Mouse (Mus musculus) midbrain, embryonic 11.5 days (tissue): ENCODE measurements around the gene R3hdm1. TPM values are rescaled to one million over a fixed set of nuclear protein-coding genes. Genes with fewer than 3 reads are reported as not detected.

Experiments
- ATAC-seq: fragments of 200-750 bp; cut with Nextera tagmentation; 2 replicates; pipeline ENCODE4 v1.8.0; 2017; ENCODE audit warnings: moderate TSS enrichment, moderate library complexity; ENCODE audit not compliant: low FRiP score
- DNase-seq: peaks from one replicate; pipeline ENCODE4 v3.0.0; 2015; ENCODE audit warnings: low spot score; ENCODE audit errors: missing footprints
- H3K27ac ChIP-seq: fragments of 300-500 bp; sonication (generic); 2 replicates; pipeline ENCODE4 v1.5.1; 2014; ENCODE audit warnings: low read depth, low read length
- H3K27me3 ChIP-seq: fragments of 300-500 bp; sonication (generic); 2 replicates; pipeline ENCODE4 v1.6.1; 2014; ENCODE audit warnings: mild to moderate bottlenecking, low read length, moderate library complexity, mixed read lengths; ENCODE audit not compliant: control insufficient read depth, insufficient read depth
- H3K36me3 ChIP-seq: fragments of 300-500 bp; sonication (generic); 2 replicates; pipeline ENCODE4 v1.6.1; 2014; ENCODE audit warnings: mild to moderate bottlenecking, low read length, moderate library complexity, mixed read lengths; ENCODE audit not compliant: control insufficient read depth, insufficient read depth
- H3K4me1 ChIP-seq: fragments of 300-500 bp; sonication (generic); 2 replicates; pipeline ENCODE4 v1.6.1; 2014; ENCODE audit warnings: low read length; ENCODE audit not compliant: control insufficient read depth, insufficient read depth
- H3K4me2 ChIP-seq: fragments of 300-500 bp; sonication (generic); 2 replicates; pipeline ENCODE4 v1.6.1; 2014; ENCODE audit warnings: mild to moderate bottlenecking, moderate library complexity
- H3K4me3 ChIP-seq: fragments of 300-500 bp; sonication (generic); 2 replicates; pipeline ENCODE4 v1.5.1; 2014; ENCODE audit warnings: low read depth, low read length
- H3K9ac ChIP-seq: fragments of 300-500 bp; sonication (generic); 2 replicates; pipeline ENCODE4 v1.6.1; 2014; ENCODE audit warnings: low read length
- H3K9me3 ChIP-seq: fragments of 300-500 bp; sonication (generic); 2 replicates; pipeline ENCODE4 v1.6.1; 2016; ENCODE audit warnings: low read length; ENCODE audit not compliant: control insufficient read depth
- WGBS: fragments of 180-500 bp; shearing (Covaris S2); extraction: QIAGEN DNeasy Blood & Tissue Kit; methylation state at CpG from one replicate; pipeline ENCODE4 v1.1.7; 2014; 5-methylcytosine and 5-hydroxymethylcytosine counted together
- polyA plus RNA-seq: library from polyadenylated mRNA; unstranded; fragments of >200 nt; fragmentation: Nextera tagmentation; extraction: Ambion mirVana; gene quantifications from 2 replicates; pipeline ENCODE4 v1.2.1, GENCODE M21; 2014

The R3hdm1 gene
- 96.9 and 97.1 TPM in 2 replicates for polyA plus RNA-seq

- WGBS = under 1% methylated on average over 43 of the region's 43 CpGs
- peak; percentile 100 for DNase-seq
These were observed at the start of gene R3hdm1, which contains the start of gene Zranb3 for GRCm38 (mm10) chr1:128102641-128103461. R3hdm1 (plus strand) TSS chr1:128103301. Zranb3 (minus strand) TSS chr1:128103047.

GRCm38 (mm10) chr1:128057269-128057668 is 45.8 kb upstream of the R3hdm1 start:
- Histone ChIP-seq H3K36me3 (no peaks in the 10 kb centered on the region), H3K9me3 (no peaks in the 10 kb centered on the region), H3K27me3 (no peaks in the 10 kb centered on the region), H3K27ac (no peak overlapping the region), H3K4me3 (no peak overlapping the region), H3K9ac (no peak overlapping the region), H3K4me1 (no peaks in the 10 kb centered on the region), H3K4me2 (no peak overlapping the region)
- DNase-seq (no peak), ATAC-seq (no peak)
- 96% methylated on average over 4 of the region's 4 CpGs for WGBS

More at GRCm38 (mm10) chr1:128102641-128103461, at the start of gene R3hdm1, which contains the start of gene Zranb3:
- H3K4me3 ChIP-seq = peak within 1 kb of the TSS; percentile 92
- H3K9ac ChIP-seq = peak within 1 kb of the TSS; percentile 91
- no peaks in the 10 kb centered on the region for H3K27me3 ChIP-seq
- H3K9me3 ChIP-seq = no peaks in the 10 kb centered on the region
- H3K4me2 ChIP-seq = peak within 1 kb of the TSS; percentile 74
- peak within 1 kb of the TSS; percentile 93 for H3K27ac ChIP-seq
- peaks cover 6% of the 10 kb centered on the region for H3K4me1 ChIP-seq
- no peaks in the 10 kb centered on the region for H3K36me3 ChIP-seq
- ATAC-seq = peak; percentile 96

GRCm38 (mm10) chr1:128058625-128059024 is 44.5 kb upstream of the R3hdm1 start:
- Histone ChIP-seq H3K4me3 (no peak overlapping the region), H3K27ac (no peak overlapping the region), H3K4me1 (no peaks in the 10 kb centered on the region), H3K4me2 (no peak overlapping the region), H3K36me3 (no peaks in the 10 kb centered on the region), H3K9me3 (no peaks in the 10 kb centered on the region), H3K9ac (no peak overlapping the region), H3K27me3 (no peaks in the 10 kb centered on the region)
- DNase-seq (no peak), ATAC-seq (no peak)
- 96% methylated on average over 5 of the region's 5 CpGs for WGBS

GRCm38 (mm10) chr1:128060655-128061344 is 42.3 kb upstream of the R3hdm1 start:
- Histone ChIP-seq H3K27me3 (no peaks in the 10 kb centered on the region), H3K4me3 (no peak overlapping the region), H3K9ac (no peak overlapping the region), H3K9me3 (no peaks in the 10 kb centered on the region), H3K4me2 (no peak overlapping the region), H3K36me3 (no peaks in the 10 kb centered on the region), H3K4me1 (no peaks in the 10 kb centered on the region), H3K27ac (no peak overlapping the region)
- no peak for ATAC-seq
- no peak for DNase-seq
- WGBS = 73% methylated on average over 8 of the region's 8 CpGs

GRCm38 (mm10) chr1:128061401-128061800 is 41.7 kb upstream of the R3hdm1 start:
- 91% methylated on average over 1 of the region's 1 CpGs for WGBS
- no peaks in the 10 kb centered on the region for H3K27me3 ChIP-seq
- H3K4me2 ChIP-seq = no peak overlapping the region
- H3K4me3 ChIP-seq = no peak overlapping the region
- no peaks in the 10 kb centered on the region for H3K4me1 ChIP-seq
- no peaks in the 10 kb centered on the region for H3K9me3 ChIP-seq
- H3K9ac ChIP-seq = no peak overlapping the region
- no peak overlapping the region for H3K27ac ChIP-seq
- ATAC-seq (no peak), DNase-seq (no peak)
- no peaks in the 10 kb centered on the region for H3K36me3 ChIP-seq

GRCm38 (mm10) chr1:128062167-128062566 is 40.9 kb upstream of the R3hdm1 start:
- 92% methylated on average over 1 of the region's 1 CpGs for WGBS
- Histone ChIP-seq H3K4me3 (no peak overlapping the region), H3K27me3 (no peaks in the 10 kb centered on the region), H3K9ac (no peak overlapping the region), H3K4me2 (no peak overlapping the region), H3K9me3 (no peaks in the 10 kb centered on the region), H3K27ac (no peak overlapping the region), H3K36me3 (no peaks in the 10 kb centered on the region), H3K4me1 (no peaks in the 10 kb centered on the region)
- DNase-seq (no peak), ATAC-seq (no peak)

GRCm38 (mm10) chr1:128064716-128065115 is 38.4 kb upstream of the R3hdm1 start:
- H3K4me3 ChIP-seq = no peak overlapping the region
- H3K27me3 ChIP-seq = no peaks in the 10 kb centered on the region
- DNase-seq (no peak), ATAC-seq (no peak)
- H3K4me1 ChIP-seq = no peaks in the 10 kb centered on the region
- no peaks in the 10 kb centered on the region for H3K36me3 ChIP-seq
- WGBS = 94% methylated on average over 6 of the region's 6 CpGs
- H3K9ac ChIP-seq = no peak overlapping the region
- H3K27ac ChIP-seq = no peak overlapping the region
- H3K9me3 ChIP-seq = no peaks in the 10 kb centered on the region
- H3K4me2 ChIP-seq = no peak overlapping the region

- 76% methylated on average over 2 of the region's 2 CpGs for whole genome bisulfite sequencing
- no peaks in the 10 kb centered on the region for H3K36me3 ChIP-seq
- no peak overlapping the region for H3K4me2 ChIP-seq
- ATAC-seq (no peak), DNase-seq (no peak)
- H3K4me1 ChIP-seq = no peaks in the 10 kb centered on the region
- H3K27ac ChIP-seq = no peak overlapping the region
- H3K27me3 ChIP-seq = no peaks in the 10 kb centered on the region
- no peaks in the 10 kb centered on the region for H3K9me3 ChIP-seq
- no peak overlapping the region for H3K4me3 ChIP-seq
- H3K9ac ChIP-seq = no peak overlapping the region
These were observed 34.1 kb upstream of the R3hdm1 start for GRCm38 (mm10) chr1:128068945-128069397.

GRCm38 (mm10) chr1:128070003-128070402 is 33.1 kb upstream of the R3hdm1 start:
- Histone ChIP-seq H3K9me3 (no peaks in the 10 kb centered on the region), H3K9ac (no peak overlapping the region), H3K27me3 (no peaks in the 10 kb centered on the region), H3K4me1 (no peaks in the 10 kb centered on the region), H3K36me3 (no peaks in the 10 kb centered on the region), H3K27ac (no peak overlapping the region), H3K4me2 (no peak overlapping the region), H3K4me3 (no peak overlapping the region)
- WGBS = 93% methylated on average over 3 of the region's 3 CpGs
- DNase-seq (no peak), ATAC-seq (no peak)
